26 mouse cellular contexts compared by ENCODE assay signal in the genomic region with DNA sequence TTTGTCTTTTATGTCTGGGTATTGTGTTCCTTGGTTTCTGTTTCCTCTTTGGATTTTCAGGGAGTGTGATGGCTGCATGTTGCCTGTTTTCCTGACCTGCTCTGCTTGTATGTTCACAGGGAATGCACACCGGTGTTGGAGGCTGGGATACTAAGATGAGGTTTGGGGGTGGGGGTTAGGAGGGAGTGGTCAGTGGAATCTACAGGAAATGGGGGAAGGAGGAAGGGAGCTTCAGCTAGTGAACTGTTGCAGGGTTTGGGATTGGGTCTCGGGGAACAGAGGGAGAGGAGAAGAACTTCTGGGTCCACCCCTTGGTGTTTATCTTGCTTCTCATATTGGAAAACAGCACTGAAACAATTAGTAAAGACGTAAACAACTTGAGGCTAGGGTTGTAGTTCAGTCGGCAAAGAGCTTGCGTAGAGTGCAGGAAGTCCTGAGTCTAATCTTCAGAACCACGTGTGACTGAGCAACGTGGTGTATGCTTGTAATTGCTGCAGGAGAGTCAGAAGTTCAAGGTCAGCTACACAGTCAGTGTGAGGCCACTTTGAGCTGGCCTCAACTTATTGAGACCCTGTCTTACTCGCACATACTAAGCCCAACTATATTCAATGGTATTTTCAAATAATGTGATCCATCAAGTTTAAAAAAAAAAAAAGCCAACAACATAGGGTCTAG. TPM values are rescaled to one million over a fixed set of nuclear protein-coding genes. Genes with fewer than 3 reads are reported as not detected.
A peak's percentile ranks its signal among the peaks of the same experiment; 100 is the strongest.
DNase-seq lines count a peak whose midpoint lies in the region; ATAC-seq and TF ChIP-seq lines count a peak whose summit lies in the region.
"Had no signal": no experiment of that assay in that cellular context is flagged by ENCODE, and none has a peak within 500 bp of the region (broad histone marks: within the 10 kb centered on the region; RNA-seq: fewer than 3 reads in every experiment).

No protein-coding gene starts in this region.

- 46% methylated on average over 8 of the region's 8 CpGs for WGBS in intestine, postnatal 0 days
- WGBS in stomach, postnatal 0 days, result 69% methylated on average over 8 of the region's 8 CpGs
- WGBS in midbrain, embryonic 15.5 days, result 88% methylated on average over 8 of the region's 8 CpGs

- H3K27ac ChIP-seq in intestine, postnatal 0 days (ENCODE audit: low read depth, low read length), result peak overlapping the region; percentile 92
- peak overlapping the region; percentile 89; the same call in 1 of the 2 replicates for H3K27ac ChIP-seq in stomach, postnatal 0 days (replicated peaks)
- no peak overlapping the region for H3K27ac ChIP-seq in midbrain, embryonic 15.5 days
- H3K27ac ChIP-seq: embryonic facial prominence, embryonic 12.5 days; forebrain, embryonic 12.5 days; hindbrain, embryonic 10.5 days; liver, embryonic 14.5 days; macrophage had no signal

- H3K4me3 ChIP-seq in intestine, postnatal 0 days (ENCODE audit: low read depth, low read length), result no peak overlapping the region
- no peak overlapping the region for H3K4me3 ChIP-seq in stomach, postnatal 0 days (ENCODE audit: low read depth, low read length)
- no peak overlapping the region for H3K4me3 ChIP-seq in midbrain, embryonic 15.5 days
- H3K4me3 ChIP-seq: embryonic facial prominence, embryonic 12.5 days; erythroblast, embryonic 14.5 days; forebrain, embryonic 12.5 days; heart, embryonic 12.5 days; hindbrain, embryonic 10.5 days had no signal

- no peak overlapping the region for H3K4me2 ChIP-seq in intestine, postnatal 0 days (replicated peaks; ENCODE audit: low read depth)
- H3K4me2 ChIP-seq in stomach, postnatal 0 days (replicated peaks; ENCODE audit: low read depth), result no peak overlapping the region
- no peak overlapping the region for H3K4me2 ChIP-seq in midbrain, embryonic 15.5 days
- H3K4me2 ChIP-seq: embryonic facial prominence, embryonic 12.5 days; forebrain, embryonic 12.5 days; heart, embryonic 12.5 days; midbrain, embryonic 11.5 days had no signal

- H3K9me3 ChIP-seq in intestine, postnatal 0 days (ENCODE audit: control insufficient read depth), result no peaks in the 10 kb centered on the region
- no peaks in the 10 kb centered on the region for H3K9me3 ChIP-seq in stomach, postnatal 0 days (ENCODE audit: control insufficient read depth, low read length)
- no peaks in the 10 kb centered on the region for H3K9me3 ChIP-seq in midbrain, embryonic 15.5 days
- H3K9me3 ChIP-seq: embryonic facial prominence, embryonic 12.5 days; forebrain, embryonic 12.5 days; heart, embryonic 12.5 days; hindbrain, embryonic 10.5 days had no signal

- H3K36me3 ChIP-seq in intestine, postnatal 0 days (ENCODE audit: control insufficient read depth, insufficient read depth), result no peaks in the 10 kb centered on the region
- H3K36me3 ChIP-seq in stomach, postnatal 0 days (ENCODE audit: control insufficient read depth, insufficient read depth, low read length), result no peaks in the 10 kb centered on the region
- no peaks in the 10 kb centered on the region for H3K36me3 ChIP-seq in midbrain, embryonic 15.5 days (replicated peaks)
- H3K36me3 ChIP-seq: embryonic facial prominence, embryonic 12.5 days; forebrain, embryonic 12.5 days; heart, embryonic 12.5 days; hindbrain, embryonic 10.5 days had no signal

- H3K27me3 ChIP-seq in intestine, postnatal 0 days (replicated peaks; ENCODE audit: control insufficient read depth, insufficient read depth, low read length), result no peaks in the 10 kb centered on the region
- no peaks in the 10 kb centered on the region for H3K27me3 ChIP-seq in stomach, postnatal 0 days (ENCODE audit: control insufficient read depth, insufficient read depth, low read length)
- H3K27me3 ChIP-seq in midbrain, embryonic 15.5 days (replicated peaks), result no peaks in the 10 kb centered on the region
- H3K27me3 ChIP-seq: embryonic facial prominence, embryonic 12.5 days; forebrain, embryonic 12.5 days; heart, embryonic 12.5 days had no signal

- intact Hi-C loops in left cerebral cortex, postnatal 4 days (cut with DNase I), result no loop called here

- H3K9ac ChIP-seq in intestine, postnatal 0 days (ENCODE audit: low read depth, low read length), result no peak overlapping the region
- H3K9ac ChIP-seq in stomach, postnatal 0 days (ENCODE audit: low read length), result no peak overlapping the region
- no peak overlapping the region for H3K9ac ChIP-seq in midbrain, embryonic 15.5 days
- H3K9ac ChIP-seq: embryonic facial prominence, embryonic 12.5 days; forebrain, embryonic 12.5 days; heart, embryonic 12.5 days; liver, embryonic 14.5 days; lung, embryonic 14.5 days had no signal

- no peak for TF ChIP-seq CTCF in intestine, postnatal 0 days (IDR thresholded peaks at IDR 0.05; ENCODE audit: low read depth)
- TF ChIP-seq CTCF in stomach, postnatal 0 days (IDR thresholded peaks at IDR 0.05; ENCODE audit: low read depth), result no peak

- peak; percentile 48 for DNase-seq in CD4-positive, CD25-positive, alpha-beta regulatory T cell, adult 2 months (ENCODE audit: low read depth, low spot score)
- peak; percentile 91 for DNase-seq in R1 (ENCODE audit: low read depth, low spot score)
- no peak for DNase-seq in stomach, postnatal 0 days (ENCODE audit: low spot score)
- DNase-seq in left cerebral cortex, postnatal 4 days, result no peak
- no peak for DNase-seq in kidney, postnatal 36 days
- DNase-seq: cerebellum, adult 11 months; cerebellum, postnatal 10 days; gastrocnemius, postnatal 25 days; heart, adult 18-20 months; heart, postnatal 10 days; kidney, adult 9 months; kidney, postnatal 4 days; lung, embryonic 14.5 days; right cerebral cortex, postnatal 14 days had no signal

- no peaks in the 10 kb centered on the region for H3K4me1 ChIP-seq in intestine, postnatal 0 days (replicated peaks; ENCODE audit: control insufficient read depth, insufficient read depth, low read length)
- H3K4me1 ChIP-seq in stomach, postnatal 0 days (replicated peaks; ENCODE audit: control insufficient read depth, insufficient read depth), result no peaks in the 10 kb centered on the region
- no peaks in the 10 kb centered on the region for H3K4me1 ChIP-seq in midbrain, embryonic 15.5 days
- H3K4me1 ChIP-seq: embryonic facial prominence, embryonic 12.5 days; forebrain, embryonic 12.5 days; heart, embryonic 12.5 days; hindbrain, embryonic 10.5 days had no signal

- ATAC-seq in CD4-positive, CD25-positive, alpha-beta regulatory T cell, adult 4 months, result no peak
- ATAC-seq in intestine, postnatal 0 days, result no peak
- no peak for ATAC-seq in stomach, postnatal 0 days (ENCODE audit: low FRiP score, low TSS enrichment)
- no peak for ATAC-seq in midbrain, embryonic 15.5 days (replicated peaks)
- ATAC-seq: hindbrain, embryonic 16.5 days had no signal

- TF ChIP-seq EP300 in stomach, postnatal 0 days (optimal IDR thresholded peaks at IDR 0.05), result no peak

RNA-seq across cellular contexts. Expression of gene Atp11b, which starts 34.2 kb away (rescaled TPM):
- 10 to 100 TPM; 69.0 to 82.0 TPM for polyA plus RNA-seq in CD4-positive, CD25-positive, alpha-beta regulatory T cell, adult 4 months (2017; shearing (Covaris generic))
- polyA plus RNA-seq in intestine, postnatal 0 days (2015; fragmentation: Nextera tagmentation; extraction: Ambion mirVana), result 27.3 and 28.8 TPM in 2 replicates
- 30.8 and 33.1 TPM in 2 replicates for polyA plus RNA-seq in stomach, postnatal 0 days (2015; fragmentation: Nextera tagmentation; extraction: Ambion mirVana)
- total RNA-seq in left cerebral cortex, postnatal 4 days (2021), result 100 to 1,000 TPM; 119 to 130 TPM
- 34.6 and 38.8 TPM in 2 replicates for polyA plus RNA-seq in midbrain, embryonic 15.5 days (2015; fragmentation: Nextera tagmentation; extraction: Ambion mirVana)

Comparison
In these comparisons a context has a peak if more than half of its experiments do, and no peak if none do; other contexts are left out.
1. DNase-seq: peak in CD4-positive, CD25-positive, alpha-beta regulatory T cell, adult 2 months (single experiment) and R1 (single experiment); none in stomach, postnatal 0 days (single experiment), left cerebral cortex, postnatal 4 days (single experiment) and kidney, postnatal 36 days (0 of 2).